ENCODE assay signal across 13 mouse cellular contexts in genomic region chr10:7189194-7189593, GRCm38 (mm10). TPM values are rescaled to one million over a fixed set of nuclear protein-coding genes. Genes with fewer than 3 reads are reported as not detected.
A peak's percentile ranks its signal among the peaks of the same experiment; 100 is the strongest.
DNase-seq lines count a peak whose midpoint lies in the region; ATAC-seq and TF ChIP-seq lines count a peak whose summit lies in the region.
"Had no signal": no experiment of that assay in that cellular context is flagged by ENCODE, and none has a peak within 500 bp of the region (broad histone marks: within the 10 kb centered on the region; RNA-seq: fewer than 3 reads in every experiment).

No protein-coding gene starts in this region.

- no peak for DNase-seq in kidney, adult 9 months
- DNase-seq in Muller cell, postnatal 12 days (ENCODE audit: inconsistent ontology term) = peak; percentile 30
- DNase-seq in liver, adult 2 months (ENCODE audit: extremely low read depth, low read depth, low spot score) = peak; percentile 60
- DNase-seq in heart, postnatal 36 days = no peak
- no peak for DNase-seq in left cerebral cortex, adult 11 months (ENCODE audit: low spot score)
- DNase-seq: gastrocnemius, postnatal 36 days; layer of hippocampus, postnatal 36 days; retina, postnatal 1 day had no signal

- intact Hi-C loops in heart, postnatal 36 days (cut with DNase I) = loop anchor here (2.0 kb wide), 1 partner anchor 22 kb away; no protein-coding TSS in a partner anchor

- no peaks in the 10 kb centered on the region for H3K36me3 ChIP-seq in kidney, embryonic 15.5 days
- no peaks in the 10 kb centered on the region for H3K36me3 ChIP-seq in liver, adult 2 months (ENCODE audit: control insufficient read depth, insufficient read depth, low read length)
- no peaks in the 10 kb centered on the region for H3K36me3 ChIP-seq in myocyte (ENCODE audit: control insufficient read depth, insufficient read depth)
- H3K36me3 ChIP-seq: G1E had no signal

- TF ChIP-seq CTCF in liver, adult 2 months (IDR thresholded peaks at IDR 0.05; ENCODE audit: low read depth, low read length) = no peak

- 71% methylated on average over 6 of the region's 6 CpGs for WGBS in kidney, embryonic 15.5 days
- 31% methylated on average over 6 of the region's 6 CpGs for WGBS in liver, adult 2 months

- TF ChIP-seq POLR2A in liver, adult 2 months (IDR thresholded peaks at IDR 0.05; ENCODE audit: extremely low read depth, insufficient read depth, low read length) = no peak
- TF ChIP-seq POLR2A in myocyte (IDR thresholded peaks at IDR 0.05; ENCODE audit: insufficient read length, low read depth) = no peak

- peaks cover 49% of the 10 kb centered on the region for H3K79me2 ChIP-seq in liver, adult 2 months (ENCODE audit: control insufficient read depth, insufficient read depth, low read length)
- H3K79me2 ChIP-seq in myocyte (ENCODE audit: control insufficient read depth, insufficient read depth) = peaks cover 81% of the 10 kb centered on the region

- peak overlapping the region; percentile 9; the same call in 1 of the 2 replicates for H3K27ac ChIP-seq in kidney, embryonic 15.5 days
- H3K27ac ChIP-seq in liver, adult 2 months (replicated peaks; ENCODE audit: insufficient read depth, low read depth, low read length) = no peak overlapping the region
- H3K27ac ChIP-seq: macrophage had no signal

- H3K4me2 ChIP-seq in kidney, embryonic 15.5 days = no peak overlapping the region
- peak overlapping the region; percentile 63 for H3K4me2 ChIP-seq in myocyte (ENCODE audit: low read depth)

- peaks cover 66% of the 10 kb centered on the region for H3K4me1 ChIP-seq in kidney, embryonic 15.5 days
- peaks cover 4% of the 10 kb centered on the region; the same call in 1 of the 2 replicates for H3K4me1 ChIP-seq in liver, adult 2 months (ENCODE audit: control insufficient read depth, insufficient read depth, low read length)

- H3ac ChIP-seq in myocyte (ENCODE audit: control insufficient read depth, insufficient read length) = no peak overlapping the region

- H3K4me3 ChIP-seq in kidney, embryonic 15.5 days (replicated peaks) = no peak overlapping the region
- H3K4me3 ChIP-seq in liver, adult 2 months (ENCODE audit: insufficient read depth, low read depth, low read length) = no peak overlapping the region
- no peak overlapping the region for H3K4me3 ChIP-seq in myocyte

- H3K9me3 ChIP-seq in kidney, embryonic 15.5 days (replicated peaks) = no peaks in the 10 kb centered on the region
- H3K9me3 ChIP-seq: G1E had no signal

- no peak overlapping the region for H3K9ac ChIP-seq in kidney, embryonic 15.5 days
- H3K9ac ChIP-seq in liver, adult 2 months (ENCODE audit: low read depth, low read length) = no peak overlapping the region

- ATAC-seq in kidney, embryonic 15.5 days (replicated peaks; ENCODE audit: low FRiP score) = no peak
- no peak for ATAC-seq in frontal cortex, adult (ENCODE audit: low TSS enrichment)

- no peaks in the 10 kb centered on the region for H3K27me3 ChIP-seq in kidney, embryonic 15.5 days
- H3K27me3 ChIP-seq in liver, adult 2 months (ENCODE audit: control insufficient read depth, insufficient read depth, low read length) = no peaks in the 10 kb centered on the region
- no peaks in the 10 kb centered on the region for H3K27me3 ChIP-seq in myocyte (ENCODE audit: control insufficient read depth, insufficient read depth, insufficient read length)

TF ChIP-seq in myocyte, 11 proteins besides CTCF, POLR2A, EP300 and RAD21:
- no peak for TF ChIP-seq TCF12 (IDR thresholded peaks at IDR 0.05; ENCODE audit: insufficient read depth, poor library complexity, severe bottlenecking)
- no peak for TF ChIP-seq MAX (IDR thresholded peaks at IDR 0.05; ENCODE audit: low read depth)
- TF ChIP-seq SRF (IDR thresholded peaks at IDR 0.05; ENCODE audit: control insufficient read depth, insufficient read length, low read depth) = no peak
- no peak for TF ChIP-seq MYOG (IDR thresholded peaks at IDR 0.05; ENCODE audit: control insufficient read depth in 1 of 3, insufficient read depth in 1 of 3, insufficient read length in 2 of 3, low read depth in 2 of 3)
- TF ChIP-seq TCF3 (IDR thresholded peaks at IDR 0.05; ENCODE audit: insufficient read length, low read depth) = no peak
- peak; percentile 82 for TF ChIP-seq CEBPB (IDR thresholded peaks at IDR 0.05; ENCODE audit: insufficient read depth, poor library complexity, severe bottlenecking)
- no peak for TF ChIP-seq REST (IDR thresholded peaks at IDR 0.05; ENCODE audit: insufficient read depth, insufficient read length)
- no peak for TF ChIP-seq POLR2AphosphoS2 (IDR thresholded peaks at IDR 0.05; ENCODE audit: insufficient read length, low read depth)
- TF ChIP-seq E2F4 (IDR thresholded peaks at IDR 0.05; ENCODE audit: insufficient read depth) = no peak

RNA-seq across cellular contexts. Expression of gene Cnksr3, which starts 22.8 kb away (rescaled TPM):
- polyA plus RNA-seq in kidney, embryonic 15.5 days (2015; fragmentation: Nextera tagmentation; extraction: Ambion mirVana) = 17.1 and 18.7 TPM in 2 replicates
- 3.8 and 6.7 TPM in 2 replicates for total RNA-seq in liver, adult 2 months (2014; rRNA removed)
- polyA plus RNA-seq in liver, adult 2 months (2012; rRNA removed) = 3.3 TPM in 2 replicates
- polyA plus RNA-seq in myocyte (2012; fragmentation: generic; extraction: Trizol) = 11.4 TPM
- 10 to 100 TPM; 22.1 to 35.7 TPM for total RNA-seq in heart, postnatal 36 days (2021)
- total RNA-seq: G1E had no signal
- polyA plus RNA-seq: G1E had no signal

Comparison
In these comparisons a context has a peak if more than half of its experiments do, and no peak if none do; other contexts are left out.
1. DNase-seq: peak in Muller cell, postnatal 12 days (single experiment) and liver, adult 2 months (single experiment); none in kidney, adult 9 months (single experiment), heart, postnatal 36 days (0 of 2) and left cerebral cortex, adult 11 months (single experiment).